Comparison of ENCODE assay signal across 33 mouse cellular contexts in genomic region chr5:61613232-61613631, GRCm38 (mm10).
"Had no signal": no experiment of that assay in that cellular context is flagged by ENCODE, and none has a peak within 500 bp of the region (broad histone marks: within the 10 kb centered on the region; RNA-seq: fewer than 3 reads in every experiment).

No protein-coding gene starts in this region.

- DNase-seq: left cerebral cortex, postnatal 4 days; liver; liver, embryonic 13.5 days; liver, postnatal 0 days; lung, adult 18-20 months; lung, adult 2 months; lung, embryonic 14.5 days; lung, postnatal 10 days; lung, postnatal 14 days; lung, postnatal 36 days; lung, postnatal 4 days; midbrain, embryonic 14.5 days had no signal

- H3K4me2 ChIP-seq: limb, embryonic 12.5 days; limb, embryonic 13.5 days; limb, embryonic 15.5 days; liver, embryonic 11.5 days; liver, embryonic 12.5 days; liver, embryonic 13.5 days; liver, embryonic 15.5 days; lung, embryonic 14.5 days; lung, embryonic 15.5 days; midbrain, embryonic 11.5 days; midbrain, embryonic 12.5 days; midbrain, embryonic 13.5 days; midbrain, embryonic 15.5 days; neural tube, embryonic 12.5 days; neural tube, embryonic 13.5 days had no signal

- H3K4me3 ChIP-seq: limb, embryonic 10.5 days; limb, embryonic 12.5 days; limb, embryonic 13.5 days; limb, embryonic 15.5 days; liver, embryonic 12.5 days; liver, embryonic 13.5 days; liver, embryonic 15.5 days; lung, embryonic 15.5 days; megakaryocyte, embryonic 14.5 days; midbrain, embryonic 10.5 days; midbrain, embryonic 12.5 days; midbrain, embryonic 13.5 days; midbrain, embryonic 15.5 days; myocyte; neural tube, embryonic 12.5 days; neural tube, embryonic 13.5 days had no signal

- H3K36me3 ChIP-seq: limb, embryonic 10.5 days; limb, embryonic 12.5 days; limb, embryonic 13.5 days; limb, embryonic 15.5 days; liver, embryonic 12.5 days; liver, embryonic 13.5 days; liver, embryonic 15.5 days; lung, embryonic 15.5 days; midbrain, embryonic 10.5 days; midbrain, embryonic 12.5 days; midbrain, embryonic 13.5 days; midbrain, embryonic 15.5 days; neural tube, embryonic 12.5 days; neural tube, embryonic 13.5 days had no signal

- H3K4me1 ChIP-seq: limb, embryonic 10.5 days; limb, embryonic 12.5 days; limb, embryonic 13.5 days; limb, embryonic 15.5 days; liver, embryonic 12.5 days; liver, embryonic 13.5 days; liver, embryonic 15.5 days; lung, embryonic 15.5 days; megakaryocyte, embryonic 14.5 days; midbrain, embryonic 10.5 days; midbrain, embryonic 12.5 days; midbrain, embryonic 13.5 days; midbrain, embryonic 15.5 days; neural tube, embryonic 12.5 days; neural tube, embryonic 13.5 days had no signal

- ATAC-seq: liver, embryonic 12.5 days; liver, postnatal 0 days; lung, postnatal 0 days; midbrain, embryonic 13.5 days; midbrain, embryonic 15.5 days; midbrain, embryonic 16.5 days had no signal

- H3K27ac ChIP-seq: limb, embryonic 10.5 days; limb, embryonic 12.5 days; limb, embryonic 13.5 days; limb, embryonic 15.5 days; liver, embryonic 12.5 days; liver, embryonic 13.5 days; liver, embryonic 14.5 days; liver, embryonic 15.5 days; lung, embryonic 15.5 days; macrophage; midbrain, embryonic 10.5 days; midbrain, embryonic 12.5 days; midbrain, embryonic 13.5 days; midbrain, embryonic 15.5 days; neural tube, embryonic 12.5 days; neural tube, embryonic 13.5 days had no signal

- H3K9me3 ChIP-seq: limb, embryonic 10.5 days; limb, embryonic 12.5 days; limb, embryonic 15.5 days; liver, embryonic 12.5 days; liver, embryonic 13.5 days; liver, embryonic 15.5 days; lung, embryonic 15.5 days; midbrain, embryonic 10.5 days; midbrain, embryonic 12.5 days; midbrain, embryonic 15.5 days; neural tube, embryonic 12.5 days; neural tube, embryonic 13.5 days had no signal

- H3K9ac ChIP-seq: limb, embryonic 12.5 days; limb, embryonic 13.5 days; limb, embryonic 15.5 days; liver, embryonic 12.5 days; liver, embryonic 13.5 days; liver, embryonic 14.5 days; liver, embryonic 15.5 days; liver, postnatal 0 days; lung, embryonic 14.5 days; lung, embryonic 15.5 days; midbrain, embryonic 12.5 days; midbrain, embryonic 13.5 days; midbrain, embryonic 15.5 days; neural tube, embryonic 12.5 days; neural tube, embryonic 13.5 days had no signal

- H3K27me3 ChIP-seq: limb, embryonic 12.5 days; limb, embryonic 13.5 days; limb, embryonic 15.5 days; liver, embryonic 12.5 days; liver, embryonic 13.5 days; liver, embryonic 15.5 days; lung, embryonic 15.5 days; megakaryocyte, embryonic 14.5 days; midbrain, embryonic 12.5 days; midbrain, embryonic 13.5 days; midbrain, embryonic 15.5 days; neural tube, embryonic 12.5 days; neural tube, embryonic 13.5 days had no signal
